Mouse (Mus musculus) embryonic facial prominence, embryonic 15.5 days (tissue): ENCODE data around the gene Egflam. TPM values are rescaled to one million over a fixed set of nuclear protein-coding genes. Genes with fewer than 3 reads are reported as not detected.
A peak's percentile ranks its signal among the peaks of the same experiment; 100 is the strongest.

Source experiments
- ATAC-seq: fragments of 200-750 bp; cut with Nextera tagmentation; 2 replicates; pipeline ENCODE4 v1.8.0; 2017; ENCODE audit warnings: low read depth, moderate TSS enrichment; ENCODE audit not compliant: insufficient number of reproducible peaks, low FRiP score, low TSS enrichment
- H3K27ac ChIP-seq: fragments of 300-500 bp; sonication (generic); replicated peaks from 2 replicates; pipeline ENCODE4 v1.5.1; 2015; ENCODE audit warnings: mild to moderate bottlenecking, inconsistent platforms
- H3K27me3 ChIP-seq: fragments of 300-500 bp; sonication (generic); 2 replicates; pipeline ENCODE4 v1.6.1; 2015; ENCODE audit warnings: inconsistent platforms
- H3K36me3 ChIP-seq: fragments of 300-500 bp; sonication (generic); 2 replicates; pipeline ENCODE4 v1.6.1; 2015; ENCODE audit warnings: mild to moderate bottlenecking, inconsistent platforms
- H3K4me1 ChIP-seq: fragments of 300-500 bp; sonication (generic); 2 replicates; pipeline ENCODE4 v1.6.1; 2015; ENCODE audit warnings: inconsistent platforms
- H3K4me2 ChIP-seq: fragments of 300-500 bp; sonication (generic); replicated peaks from 2 replicates; pipeline ENCODE4 v1.6.1; 2015; ENCODE audit warnings: mild to moderate bottlenecking, inconsistent platforms
- H3K4me3 ChIP-seq: fragments of 300-500 bp; sonication (generic); replicated peaks from 2 replicates; pipeline ENCODE4 v1.5.1; 2015; ENCODE audit warnings: mild to moderate bottlenecking, inconsistent platforms
- H3K9ac ChIP-seq: fragments of 300-500 bp; sonication (generic); 2 replicates; pipeline ENCODE4 v1.6.1; 2015; ENCODE audit warnings: inconsistent platforms
- H3K9me3 ChIP-seq: fragments of 300-500 bp; sonication (generic); replicated peaks from 2 replicates; pipeline ENCODE4 v1.6.1; 2016; ENCODE audit warnings: inconsistent platforms
- WGBS: fragments of 180-500 bp; shearing (Covaris S2); methylation state at CpG from one replicate; pipeline ENCODE4 v1.1.7; 2015; 5-methylcytosine and 5-hydroxymethylcytosine counted together
- polyA plus RNA-seq: library from polyadenylated mRNA; unstranded; fragments of >200 nt; fragmentation: Nextera tagmentation; extraction: Ambion mirVana; gene quantifications from 2 replicates; pipeline ENCODE4 v1.2.1, GENCODE M21; 2015

The Egflam gene
- polyA plus RNA-seq, 1 experiment from 2014 or later, result 17.8 TPM

DNA sequence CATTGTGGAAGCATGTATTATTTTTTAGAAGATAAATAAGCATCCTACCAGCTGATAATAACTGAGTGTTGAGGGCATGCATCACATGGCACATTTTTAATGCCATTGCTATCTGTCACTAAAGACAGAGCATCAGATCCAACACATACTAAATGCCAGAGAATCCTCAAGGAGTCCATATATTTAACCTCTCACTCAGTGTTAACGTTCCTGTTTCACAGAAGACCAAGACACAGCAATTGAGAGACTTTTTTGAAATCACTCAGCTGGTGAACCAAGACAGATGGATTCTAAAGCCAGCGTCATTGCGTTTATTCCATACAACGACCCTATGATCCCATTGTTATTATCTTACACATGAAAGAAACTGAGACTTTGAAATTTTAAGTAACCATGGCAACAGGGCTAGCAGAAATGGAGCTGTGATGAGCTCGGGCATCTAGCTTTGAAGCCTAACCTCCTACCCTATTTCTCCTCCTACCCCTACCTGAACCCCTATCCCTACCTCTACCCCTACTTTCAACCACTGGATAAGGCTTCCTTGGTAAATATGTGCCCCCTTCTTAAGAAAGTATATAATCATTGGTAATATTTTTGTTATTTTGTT is 57.4 kb downstream of the Egflam start:
- WGBS, result 66% methylated on average over 5 of the region's 5 CpGs
- Histone ChIP-seq H3K4me3 (no peak overlapping the region), H3K36me3 (no peaks in the 10 kb centered on the region), H3K9me3 (no peaks in the 10 kb centered on the region), H3K27ac (no peak overlapping the region), H3K4me1 (no peaks in the 10 kb centered on the region), H3K27me3 (no peaks in the 10 kb centered on the region), H3K4me2 (no peak overlapping the region), H3K9ac (no peak overlapping the region)
- no peak for ATAC-seq

DNA sequence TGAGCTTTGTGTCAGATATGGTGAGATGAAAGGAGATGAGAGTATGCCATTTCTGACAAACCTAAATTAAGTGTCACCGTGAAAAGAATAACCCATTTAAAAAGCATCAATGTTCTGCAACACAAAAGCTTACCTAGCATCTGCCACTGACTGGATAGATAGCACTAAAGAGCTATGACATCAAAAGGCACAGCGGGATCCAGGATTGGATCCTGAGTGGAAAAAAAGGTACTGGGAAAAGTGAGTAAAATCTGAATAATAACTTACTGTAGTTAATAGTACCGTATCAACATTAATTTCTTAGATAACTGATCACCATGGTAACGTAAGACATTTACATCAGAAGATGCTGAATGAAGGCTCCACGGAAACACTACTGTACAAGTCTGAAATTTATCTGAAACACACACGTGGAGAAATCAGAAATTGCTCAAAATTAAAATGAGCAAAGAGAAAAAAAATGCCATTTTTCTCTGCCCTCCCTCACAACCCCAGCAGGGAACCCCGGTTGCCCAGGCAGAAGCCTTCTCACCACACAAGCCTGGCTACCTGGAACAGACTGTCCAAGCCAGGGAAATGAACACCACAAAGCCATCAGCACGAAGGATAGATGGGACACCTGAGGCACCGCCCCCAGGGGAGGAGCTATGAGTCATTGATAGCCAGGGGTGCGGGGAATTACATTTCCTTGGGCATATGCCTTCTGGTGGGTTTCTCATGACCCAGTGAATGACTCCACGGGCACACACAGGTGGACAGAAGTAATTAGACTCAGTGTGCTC is 63.5 kb downstream of the Egflam start:
- no peak overlapping the region for H3K27ac ChIP-seq
- 82% methylated on average over 11 of the region's 11 CpGs for WGBS
- no peaks in the 10 kb centered on the region for H3K36me3 ChIP-seq
- H3K9me3 ChIP-seq, result no peaks in the 10 kb centered on the region
- H3K4me1 ChIP-seq, result no peaks in the 10 kb centered on the region
- no peak overlapping the region for H3K4me2 ChIP-seq
- no peak overlapping the region for H3K9ac ChIP-seq
- H3K4me3 ChIP-seq, result no peak overlapping the region
- ATAC-seq, result no peak
- no peaks in the 10 kb centered on the region for H3K27me3 ChIP-seq

DNA sequence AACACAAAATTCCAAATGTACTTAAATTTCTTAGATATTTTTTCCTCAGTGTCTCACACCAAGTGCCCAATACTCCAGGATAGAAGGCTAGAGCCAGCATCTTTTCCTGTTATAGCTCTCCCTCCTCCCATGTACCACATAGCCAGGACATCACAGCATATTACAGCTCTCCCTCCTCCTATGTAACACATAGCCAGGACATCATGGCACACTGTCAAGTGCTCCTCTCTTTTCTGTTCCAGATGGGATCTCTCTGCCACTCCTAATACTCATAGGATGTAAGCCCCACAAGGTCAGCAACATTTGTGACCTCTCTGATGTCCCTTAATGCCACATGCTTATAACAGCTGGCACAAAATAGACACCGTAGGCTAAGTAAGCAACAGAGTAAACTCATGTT is 65.3 kb downstream of the Egflam start:
- H3K36me3 ChIP-seq, result no peaks in the 10 kb centered on the region
- H3K27ac ChIP-seq, result no peak overlapping the region
- H3K4me1 ChIP-seq, result no peaks in the 10 kb centered on the region
- 78% methylated on average over 1 of the region's 1 CpGs for WGBS
- no peaks in the 10 kb centered on the region for H3K27me3 ChIP-seq
- H3K9me3 ChIP-seq, result no peaks in the 10 kb centered on the region
- ATAC-seq, result no peak
- no peak overlapping the region for H3K4me3 ChIP-seq
- H3K4me2 ChIP-seq, result no peak overlapping the region
- H3K9ac ChIP-seq, result no peak overlapping the region

DNA sequence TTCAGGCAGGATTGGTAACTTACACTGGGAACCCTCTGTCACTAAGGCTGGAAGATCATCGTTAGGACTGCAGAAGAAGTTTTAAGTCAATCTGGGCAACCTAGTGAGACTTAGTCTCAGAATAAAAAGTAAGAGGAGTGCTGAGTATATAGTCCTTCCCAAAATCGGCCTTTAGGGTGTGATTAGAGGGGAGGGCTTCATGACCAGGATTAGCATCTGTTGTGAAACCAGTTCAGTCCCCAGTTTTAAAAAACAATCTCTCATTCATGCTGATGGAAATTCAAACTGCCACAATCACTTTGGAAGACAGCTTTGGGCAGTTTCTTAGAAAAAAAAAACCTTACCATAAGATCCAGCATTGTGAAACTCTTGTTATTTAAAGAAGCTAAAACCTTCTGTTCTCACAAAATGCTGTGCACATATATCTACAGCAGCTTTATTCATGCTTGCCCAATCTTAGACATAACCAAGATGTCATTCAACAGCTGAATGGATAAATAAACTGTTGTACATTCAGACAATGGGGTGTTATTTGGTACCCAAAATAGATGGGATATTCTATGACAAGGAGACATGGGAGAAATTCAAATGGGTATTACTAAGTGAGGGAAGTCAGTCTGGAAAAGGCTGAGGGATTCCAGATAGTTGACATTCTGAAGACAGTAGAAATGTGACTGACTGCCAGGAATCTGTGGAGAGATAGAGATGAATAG is 75.4 kb downstream of the Egflam start:
- H3K36me3 ChIP-seq, result no peaks in the 10 kb centered on the region
- ATAC-seq, result no peak
- H3K4me3 ChIP-seq, result no peak overlapping the region
- 71% methylated on average over 2 of the region's 2 CpGs for WGBS
- H3K9me3 ChIP-seq, result no peaks in the 10 kb centered on the region
- no peaks in the 10 kb centered on the region for H3K27me3 ChIP-seq
- H3K4me2 ChIP-seq, result no peak overlapping the region
- H3K9ac ChIP-seq, result no peak overlapping the region
- H3K27ac ChIP-seq, result no peak overlapping the region
- no peaks in the 10 kb centered on the region for H3K4me1 ChIP-seq

DNA sequence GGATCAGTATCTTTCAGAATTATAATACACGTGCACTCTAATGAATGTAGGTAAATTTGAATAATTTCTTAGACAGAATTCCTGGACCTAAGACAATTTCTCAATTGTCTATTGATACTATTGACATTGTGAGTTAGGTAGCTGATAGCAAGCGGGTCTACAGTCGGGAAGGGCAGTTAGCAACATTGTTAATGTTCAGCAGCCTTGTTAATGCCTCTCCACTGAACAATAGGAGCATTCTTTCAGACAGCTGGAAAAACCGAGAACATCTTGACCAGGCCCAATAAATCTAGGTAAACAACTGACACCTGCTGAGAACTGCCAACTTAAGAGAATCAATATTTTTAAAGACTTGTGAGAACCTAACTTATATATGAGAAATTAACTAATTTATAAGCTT is 77.3 kb downstream of the Egflam start:
- no peaks in the 10 kb centered on the region for H3K4me1 ChIP-seq
- no peaks in the 10 kb centered on the region for H3K36me3 ChIP-seq
- ATAC-seq, result no peak
- no peaks in the 10 kb centered on the region for H3K27me3 ChIP-seq
- no peak overlapping the region for H3K4me2 ChIP-seq
- H3K4me3 ChIP-seq, result no peak overlapping the region
- H3K27ac ChIP-seq, result no peak overlapping the region
- no peak overlapping the region for H3K9ac ChIP-seq
- 75% methylated on average over 4 of the region's 4 CpGs for WGBS
- no peaks in the 10 kb centered on the region for H3K9me3 ChIP-seq

DNA sequence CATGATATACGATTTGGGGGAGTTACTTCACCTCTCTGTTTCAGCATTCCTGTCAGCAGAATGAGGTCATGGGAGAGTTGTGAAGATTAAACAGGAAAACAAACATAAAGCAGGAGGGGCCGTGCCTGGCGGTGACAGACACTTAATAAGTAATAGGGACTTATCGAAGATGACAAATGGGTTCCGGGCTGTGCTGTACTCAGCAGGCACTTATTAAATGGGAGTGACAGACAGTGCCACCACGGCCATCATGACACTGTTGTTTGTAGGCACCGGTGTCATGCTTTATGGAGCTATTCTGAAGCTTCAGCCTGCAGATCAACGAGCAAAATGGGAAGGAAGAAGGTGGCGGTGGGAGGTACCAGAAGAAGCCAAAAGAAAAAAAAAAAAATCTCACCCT is 82.7 kb downstream of the Egflam start:
- no peak overlapping the region for H3K9ac ChIP-seq
- H3K27me3 ChIP-seq, result no peaks in the 10 kb centered on the region
- no peak overlapping the region for H3K27ac ChIP-seq
- H3K36me3 ChIP-seq, result no peaks in the 10 kb centered on the region
- no peak overlapping the region for H3K4me2 ChIP-seq
- 75% methylated on average over 9 of the region's 9 CpGs for WGBS
- no peak overlapping the region for H3K4me3 ChIP-seq
- no peaks in the 10 kb centered on the region for H3K4me1 ChIP-seq
- H3K9me3 ChIP-seq, result no peaks in the 10 kb centered on the region
- ATAC-seq, result no peak

DNA sequence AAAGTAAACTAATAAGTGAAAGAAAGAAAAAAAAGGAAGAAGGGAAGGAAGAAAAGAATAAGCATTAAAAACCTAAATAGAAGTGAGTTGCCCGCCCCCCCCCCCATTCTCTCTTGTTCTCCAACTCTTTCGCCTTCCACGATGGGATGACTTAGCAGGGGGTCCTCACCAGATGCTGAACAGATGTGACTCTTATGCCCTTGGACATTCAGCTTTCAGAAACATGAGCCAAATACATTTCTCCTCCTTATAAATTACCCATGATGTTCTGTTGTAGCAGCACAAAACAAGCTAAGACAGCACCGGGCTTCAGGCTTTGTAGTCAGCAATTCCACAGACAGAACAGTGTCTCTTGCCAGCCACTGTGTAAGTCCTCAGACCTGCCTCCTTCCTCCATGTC is 89.5 kb downstream of the Egflam start:
- no peak; the same call in 1 of the 2 replicates for ATAC-seq
- Histone ChIP-seq H3K9me3 (no peaks in the 10 kb centered on the region), H3K4me3 (no peak overlapping the region), H3K4me2 (no peak overlapping the region), H3K27me3 (no peaks in the 10 kb centered on the region), H3K4me1 (no peaks in the 10 kb centered on the region), H3K27ac (0 out of 2 replicates have a peak overlapping the region, but pooled peaks have one; percentile 22), H3K9ac (no peak overlapping the region), H3K36me3 (no peaks in the 10 kb centered on the region)
- 53% methylated on average over 4 of the region's 4 CpGs for WGBS

DNA sequence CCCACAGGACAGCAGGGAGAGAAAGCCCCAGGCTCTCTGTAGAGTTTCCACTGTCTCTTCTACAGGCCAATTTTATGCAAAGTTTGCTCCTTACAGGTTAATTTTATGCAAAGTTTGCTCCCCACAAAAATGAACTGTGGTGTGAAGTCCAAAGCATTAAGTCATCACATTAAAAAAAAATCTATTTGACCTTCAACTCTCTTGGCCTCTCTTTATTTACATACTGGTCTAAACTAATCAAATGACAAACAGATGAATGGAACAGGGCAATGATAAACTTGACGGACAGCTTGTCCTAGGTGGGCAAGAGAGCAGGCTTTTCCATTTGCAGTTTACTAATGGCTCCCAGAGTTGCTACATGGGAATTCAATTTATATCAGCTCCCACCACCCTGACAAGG is 98.3 kb downstream of the Egflam start:
- no peaks in the 10 kb centered on the region for H3K36me3 ChIP-seq
- H3K4me1 ChIP-seq, result no peaks in the 10 kb centered on the region
- no peak overlapping the region for H3K4me2 ChIP-seq
- H3K27me3 ChIP-seq, result no peaks in the 10 kb centered on the region
- no peak overlapping the region for H3K9ac ChIP-seq
- ATAC-seq, result no peak
- no peak overlapping the region for H3K4me3 ChIP-seq
- no peaks in the 10 kb centered on the region for H3K9me3 ChIP-seq
- H3K27ac ChIP-seq, result no peak overlapping the region
- WGBS, result 79% methylated on average over 1 of the region's 1 CpGs

DNA sequence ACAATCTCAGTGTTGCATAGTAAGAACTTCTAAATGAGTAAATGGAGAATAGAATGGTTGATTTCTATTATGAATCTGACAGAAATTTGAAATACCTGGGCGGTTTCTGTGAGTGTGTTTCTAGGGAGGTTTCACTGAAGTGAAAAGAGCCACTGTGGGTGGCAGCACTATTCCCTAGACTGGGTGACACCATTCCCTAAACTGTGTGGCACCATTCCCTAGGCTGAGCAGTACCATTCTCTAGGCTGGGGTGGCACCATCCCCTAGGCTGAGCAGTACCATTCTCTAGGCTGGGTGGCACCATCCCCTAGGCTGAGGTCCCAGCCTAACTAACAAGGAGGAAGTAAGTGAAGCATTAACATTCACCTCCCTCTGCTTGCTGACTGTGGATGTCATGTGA is 103.0 kb downstream of the Egflam start:
- H3K4me3 ChIP-seq, result no peak overlapping the region
- H3K9me3 ChIP-seq, result no peaks in the 10 kb centered on the region
- no peak for ATAC-seq
- H3K27me3 ChIP-seq, result no peaks in the 10 kb centered on the region
- 87% methylated on average over 1 of the region's 1 CpGs for WGBS
- no peaks in the 10 kb centered on the region for H3K36me3 ChIP-seq
- no peak overlapping the region for H3K9ac ChIP-seq
- H3K27ac ChIP-seq, result no peak overlapping the region
- H3K4me2 ChIP-seq, result no peak overlapping the region
- no peaks in the 10 kb centered on the region for H3K4me1 ChIP-seq

DNA sequence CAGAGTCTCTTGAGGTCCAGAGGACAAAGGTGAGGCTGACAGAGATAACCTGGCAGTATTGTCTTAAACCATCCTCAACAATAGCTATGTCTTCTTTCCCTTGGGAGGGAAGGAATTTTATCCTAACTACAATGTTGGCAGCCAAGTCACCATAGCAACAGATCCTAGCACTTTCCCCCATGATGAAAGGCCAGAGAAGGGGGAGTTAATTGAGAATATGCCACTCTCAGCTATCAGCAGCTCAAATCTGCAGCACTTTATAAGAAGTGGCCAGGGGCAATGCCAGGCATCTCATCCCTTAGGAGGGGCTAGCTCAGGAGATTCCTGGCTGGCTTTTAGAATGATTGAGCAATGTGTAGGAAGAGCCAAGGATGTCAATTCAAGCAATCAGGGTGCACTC is 105.3 kb downstream of the Egflam start:
- no peak for ATAC-seq
- no peaks in the 10 kb centered on the region for H3K9me3 ChIP-seq
- no peak overlapping the region for H3K4me2 ChIP-seq
- H3K4me3 ChIP-seq, result no peak overlapping the region
- no peak overlapping the region for H3K9ac ChIP-seq
- no peaks in the 10 kb centered on the region for H3K4me1 ChIP-seq
- H3K36me3 ChIP-seq, result no peaks in the 10 kb centered on the region
- H3K27me3 ChIP-seq, result no peaks in the 10 kb centered on the region
- H3K27ac ChIP-seq, result no peak overlapping the region

DNA sequence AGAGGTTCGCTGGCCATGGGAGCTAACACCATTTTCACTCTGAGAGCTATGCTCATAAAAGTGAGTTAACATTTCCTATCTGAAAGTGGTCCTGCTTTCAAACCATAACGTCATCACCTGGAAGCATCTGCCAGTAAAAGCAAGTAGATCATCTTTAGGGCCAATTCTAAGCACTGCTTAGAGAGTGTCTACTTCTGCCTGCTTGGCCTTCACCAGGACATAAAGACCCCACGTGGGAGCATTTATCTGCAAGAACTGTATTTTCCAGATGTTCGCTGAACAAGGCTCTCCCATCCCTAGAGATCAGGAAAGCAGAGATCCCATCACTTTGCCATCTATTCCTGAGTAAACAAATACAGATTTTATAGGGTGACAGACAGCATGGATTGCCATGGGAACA is 108.2 kb downstream of the Egflam start:
- Histone ChIP-seq H3K4me1 (no peaks in the 10 kb centered on the region), H3K9ac (no peak overlapping the region), H3K4me2 (no peak overlapping the region), H3K9me3 (no peaks in the 10 kb centered on the region), H3K27ac (no peak overlapping the region), H3K4me3 (no peak overlapping the region), H3K27me3 (no peaks in the 10 kb centered on the region), H3K36me3 (no peaks in the 10 kb centered on the region)
- ATAC-seq, result no peak
- WGBS, result 80% methylated on average over 4 of the region's 4 CpGs
